In genomic region chr3:127429866-127430265, GRCm38 (mm10) we compare ENCODE assay signal across 18 mouse cellular contexts.
DNase-seq lines count a peak whose midpoint lies in the region; ATAC-seq lines count a peak whose summit lies in the region.
"Had no signal": no experiment of that assay in that cellular context is flagged by ENCODE, and none has a peak within 500 bp of the region (broad histone marks: within the 10 kb centered on the region; RNA-seq: fewer than 3 reads in every experiment).

No protein-coding gene starts in this region.

- peak; percentile 12 for DNase-seq in cerebellum, adult 11 months
- no peak for DNase-seq in cerebellum, postnatal 4 days (ENCODE audit: low spot score in 2 of 2)
- DNase-seq in heart, adult 18-20 months: no peak
- DNase-seq in layer of hippocampus, postnatal 14 days (ENCODE audit: low spot score in 2 of 2): peak; percentile 22 to 36
- DNase-seq in layer of hippocampus, adult 11-12 months (ENCODE audit: low spot score): no peak
- DNase-seq in cerebellum, postnatal 14 days: peak; percentile 66 to 70
- DNase-seq in gastrocnemius, postnatal 4 days (ENCODE audit: low spot score in 2 of 2): no peak
- DNase-seq: gastrocnemius, adult 2 months; kidney, adult 8-10 months; kidney, postnatal 4 days; lung, adult 2 months; lung, postnatal 4 days; retina, postnatal 1 day; thymus, postnatal 36 days had no signal

- no peak for ATAC-seq in heart, embryonic 12.5 days (ENCODE audit: insufficient number of reproducible peaks, low FRiP score)
- ATAC-seq: Patski had no signal

- no peak overlapping the region for H3K27ac ChIP-seq in heart, embryonic 12.5 days (ENCODE audit: poor library complexity, severe bottlenecking)
- H3K27ac ChIP-seq: gastrocnemius, adult 2 months; hindbrain, embryonic 15.5 days had no signal

- H3K9me3 ChIP-seq in heart, embryonic 12.5 days (replicated peaks): no peaks in the 10 kb centered on the region; the same call in 1 of the 2 replicates
- H3K9me3 ChIP-seq: hindbrain, embryonic 15.5 days had no signal

- H3K4me3 ChIP-seq in heart, embryonic 12.5 days: no peak overlapping the region
- H3K4me3 ChIP-seq: gastrocnemius, adult 2 months; hindbrain, embryonic 15.5 days had no signal

- no peak overlapping the region for H3K9ac ChIP-seq in heart, embryonic 12.5 days
- H3K9ac ChIP-seq: hindbrain, embryonic 15.5 days had no signal

- WGBS in heart, embryonic 12.5 days: 36% methylated on average over 13 of the region's 13 CpGs

- H3K36me3 ChIP-seq in heart, embryonic 12.5 days: no peaks in the 10 kb centered on the region
- H3K36me3 ChIP-seq: hindbrain, embryonic 15.5 days had no signal

- no peaks in the 10 kb centered on the region for H3K27me3 ChIP-seq in heart, embryonic 12.5 days (replicated peaks)
- H3K27me3 ChIP-seq: hindbrain, embryonic 15.5 days; Patski had no signal

- no peaks in the 10 kb centered on the region for H3K4me1 ChIP-seq in heart, embryonic 12.5 days (replicated peaks)
- H3K4me1 ChIP-seq: hindbrain, embryonic 15.5 days had no signal

- H3K4me2 ChIP-seq in heart, embryonic 12.5 days: peak overlapping the region; percentile 44
- H3K4me2 ChIP-seq: hindbrain, embryonic 15.5 days; midbrain, embryonic 11.5 days had no signal

Comparison
In these comparisons a context has a peak if more than half of its experiments do, and no peak if none do; other contexts are left out.
1. DNase-seq: peak in cerebellum, adult 11 months (single experiment), layer of hippocampus, postnatal 14 days (2 of 2) and cerebellum, postnatal 14 days (2 of 2); none in cerebellum, postnatal 4 days (0 of 2), heart, adult 18-20 months (0 of 2), layer of hippocampus, adult 11-12 months (single experiment) and gastrocnemius, postnatal 4 days (0 of 2).